Mouse (Mus musculus): ENCODE data around the gene Prph2. TPM values are rescaled to one million over a fixed set of nuclear protein-coding genes. Genes with fewer than 3 reads are reported as not detected.

Prph2 gene
- total and polyA plus RNA-seq, 3 experiments: not detected

DNA sequence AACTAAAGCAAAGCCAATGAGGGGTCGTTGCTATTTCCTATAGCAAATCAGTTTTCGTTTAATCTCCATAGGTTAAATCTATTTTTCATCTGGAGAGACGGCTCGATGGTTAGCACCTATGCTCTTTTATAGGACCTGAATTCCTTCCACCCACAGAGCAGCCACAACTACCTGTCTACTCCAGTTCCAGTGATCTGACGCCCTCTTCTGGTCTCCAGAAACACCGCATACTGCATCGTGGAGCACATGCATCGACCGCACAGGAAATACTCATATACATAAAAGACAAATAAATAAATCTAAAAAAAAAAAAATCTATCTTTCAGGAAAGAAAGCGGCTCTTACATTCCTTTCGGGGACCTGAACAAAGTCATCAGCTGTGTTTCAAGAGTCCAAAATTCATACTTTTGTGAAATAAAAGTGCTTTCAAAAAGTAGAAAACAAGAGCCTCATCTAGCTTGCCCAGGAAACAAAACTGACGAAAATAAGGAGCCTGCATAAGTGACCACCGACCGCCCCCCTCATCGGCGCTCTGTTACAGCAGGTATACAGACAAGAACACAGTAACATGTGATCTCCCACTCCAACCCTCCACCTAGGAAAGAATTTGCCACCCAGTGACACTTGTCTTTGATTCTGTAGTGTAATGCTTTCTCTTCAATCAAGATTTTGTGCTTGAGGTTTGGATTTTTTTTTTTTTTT, 21.6 kb upstream of the Prph2 start:
- peaks cover 7% of the 10 kb centered on the region for H3K36me3 ChIP-seq (ENCODE audit: control insufficient read depth, insufficient read depth, low read length)
- no peaks in the 10 kb centered on the region for H3K79me2 ChIP-seq (replicated peaks; ENCODE audit: control insufficient read depth, insufficient read depth, low read length)
- peak overlapping the region; percentile 96 for H3K27ac ChIP-seq
- no peaks in the 10 kb centered on the region for H3K27me3 ChIP-seq (ENCODE audit: control insufficient read depth, insufficient read depth, low read length)
- peak in 1 of 2 experiments; percentile 45 for DNase-seq
- 47% methylated on average over 16 of the region's 16 CpGs for WGBS
- peak overlapping the region; percentile 77 for H3K4me3 ChIP-seq
- intact Hi-C loops (cut with DNase I): no loop called here
- peaks cover 9% of the 10 kb centered on the region for H3K4me1 ChIP-seq (ENCODE audit: control insufficient read depth, insufficient read depth, low read length)
- no peak overlapping the region for H3K9ac ChIP-seq (ENCODE audit: low read depth, low read length)
- TF ChIP-seq EP300 (IDR thresholded peaks at IDR 0.05; ENCODE audit: insufficient read depth, low read depth, low read length) (0 out of 2 replicates have a peak, but pooled peaks have one; percentile 44), POLR2A (IDR thresholded peaks at IDR 0.05; ENCODE audit: insufficient read depth, low read depth, low read length) (no peak), CTCF (IDR thresholded peaks at IDR 0.05) (peak; percentile 79)

GRCm38 (mm10) chr17:46889450-46890084, 20.7 kb upstream of the Prph2 start:
- Histone ChIP-seq H3K79me2 (replicated peaks; ENCODE audit: control insufficient read depth, insufficient read depth, low read length) (no peaks in the 10 kb centered on the region), H3K27ac (peak overlapping the region; percentile 96), H3K9ac (ENCODE audit: low read depth, low read length) (peak overlapping the region; percentile 92), H3K36me3 (ENCODE audit: control insufficient read depth, insufficient read depth, low read length) (peaks cover 7% of the 10 kb centered on the region), H3K27me3 (ENCODE audit: control insufficient read depth, insufficient read depth, low read length) (no peaks in the 10 kb centered on the region), H3K4me1 (ENCODE audit: control insufficient read depth, insufficient read depth, low read length) (peaks cover 9% of the 10 kb centered on the region), H3K4me3 (peak overlapping the region; percentile 77)
- TF ChIP-seq CTCF (IDR thresholded peaks at IDR 0.05) (no peak), POLR2A (IDR thresholded peaks at IDR 0.05; ENCODE audit: insufficient read depth, low read depth, low read length) (0 out of 2 replicates have a peak, but pooled peaks have one; percentile 58)
- WGBS: under 1% methylated on average over 43 of the region's 44 CpGs
- DNase-seq: peak; percentile 83 to 85
- intact Hi-C loops (cut with DNase I): loop anchor here (1.0 kb wide), 2 partner anchors 34 to 107 kb away; partner anchors contain the start of gene Rpl7l1

DNA sequence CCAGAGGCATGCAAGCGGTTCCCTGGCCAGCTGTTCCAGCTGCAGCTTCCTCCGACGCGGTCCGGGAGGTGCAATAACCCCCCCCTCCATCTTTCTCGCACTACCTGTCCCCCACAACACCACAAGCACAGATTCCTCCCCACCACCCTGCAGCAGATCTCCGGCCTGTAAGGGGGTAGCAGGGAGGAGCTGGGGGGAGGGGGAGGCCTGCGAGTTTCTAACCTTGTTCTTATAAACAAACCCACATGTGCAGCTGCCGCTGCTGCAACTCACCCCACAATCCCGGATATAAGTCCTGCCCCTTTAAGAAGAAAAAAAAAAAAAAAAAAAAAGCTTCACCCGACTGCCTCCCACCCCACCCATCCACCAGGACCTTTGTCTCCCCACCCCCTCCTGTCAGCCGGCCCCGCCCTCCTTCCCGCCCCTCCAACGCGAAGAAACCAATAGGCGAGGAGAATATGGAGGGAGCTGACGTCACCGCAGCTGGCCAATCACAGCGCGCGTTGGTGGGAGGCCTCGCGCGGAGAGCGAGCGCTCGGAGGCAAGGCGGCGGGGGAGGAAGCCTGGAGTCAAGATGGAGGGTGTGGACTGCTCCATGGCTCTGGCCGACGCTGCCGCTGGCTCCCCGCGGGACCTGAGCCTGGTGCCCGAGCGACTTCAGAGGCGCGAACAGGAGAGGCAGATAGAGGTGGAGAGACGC, 20.0 kb upstream of the Prph2 start, which contains the start of gene Tbcc:
Gene Tbcc (plus strand): TSS at position 569 of the 700 bp plus-strand sequence.
- peaks cover 9% of the 10 kb centered on the region for H3K4me1 ChIP-seq (ENCODE audit: control insufficient read depth, insufficient read depth, low read length)
- no peaks in the 10 kb centered on the region for H3K27me3 ChIP-seq (ENCODE audit: control insufficient read depth, insufficient read depth, low read length)
- peak; percentile 96 to 97 for DNase-seq
- peak within 1 kb of the TSS; percentile 94 for H3K4me3 ChIP-seq
- peak within 1 kb of the TSS; percentile 96 for H3K27ac ChIP-seq
- H3K36me3 ChIP-seq (ENCODE audit: control insufficient read depth, insufficient read depth, low read length): peaks cover 7% of the 10 kb centered on the region
- H3K79me2 ChIP-seq (replicated peaks; ENCODE audit: control insufficient read depth, insufficient read depth, low read length): no peaks in the 10 kb centered on the region
- whole genome bisulfite sequencing: 0% methylated on average over 40 of the region's 40 CpGs
- intact Hi-C loops (cut with DNase I): loop anchor here (1.0 kb wide), 2 partner anchors 35 to 108 kb away; partner anchors contain the start of gene Rpl7l1
- H3K9ac ChIP-seq (ENCODE audit: low read depth, low read length): peak within 1 kb of the TSS; percentile 92
- TF ChIP-seq CTCF (IDR thresholded peaks at IDR 0.05) (no peak), POLR2A (IDR thresholded peaks at IDR 0.05; ENCODE audit: insufficient read depth, low read depth, low read length) (peak; percentile 97), EP300 (IDR thresholded peaks at IDR 0.05; ENCODE audit: insufficient read depth, low read depth, low read length) (peak; percentile 46)

GRCm38 (mm10) chr17:46890843-46891594, 19.2 kb upstream of the Prph2 start:
- peak in 1 of 2 experiments; percentile 72 for DNase-seq
- peak overlapping the region; percentile 95 for H3K27ac ChIP-seq
- H3K27me3 ChIP-seq (ENCODE audit: control insufficient read depth, insufficient read depth, low read length): no peaks in the 10 kb centered on the region
- H3K79me2 ChIP-seq (replicated peaks; ENCODE audit: control insufficient read depth, insufficient read depth, low read length): no peaks in the 10 kb centered on the region
- under 1% methylated on average over 60 of the region's 64 CpGs for WGBS
- H3K36me3 ChIP-seq (ENCODE audit: control insufficient read depth, insufficient read depth, low read length): peaks cover 7% of the 10 kb centered on the region
- peak overlapping the region; percentile 88 for H3K9ac ChIP-seq (ENCODE audit: low read depth, low read length)
- intact Hi-C loops (cut with DNase I): loop anchor here (1.0 kb wide), 2 partner anchors 36 to 109 kb away; partner anchors contain the start of gene Rpl7l1
- H3K4me1 ChIP-seq (ENCODE audit: control insufficient read depth, insufficient read depth, low read length): peaks cover 9% of the 10 kb centered on the region
- TF ChIP-seq EP300 (IDR thresholded peaks at IDR 0.05; ENCODE audit: insufficient read depth, low read depth, low read length) (no peak), POLR2A (IDR thresholded peaks at IDR 0.05; ENCODE audit: insufficient read depth, low read depth, low read length) (no peak), CTCF (IDR thresholded peaks at IDR 0.05) (no peak)
- peak overlapping the region; percentile 94 for H3K4me3 ChIP-seq

DNA sequence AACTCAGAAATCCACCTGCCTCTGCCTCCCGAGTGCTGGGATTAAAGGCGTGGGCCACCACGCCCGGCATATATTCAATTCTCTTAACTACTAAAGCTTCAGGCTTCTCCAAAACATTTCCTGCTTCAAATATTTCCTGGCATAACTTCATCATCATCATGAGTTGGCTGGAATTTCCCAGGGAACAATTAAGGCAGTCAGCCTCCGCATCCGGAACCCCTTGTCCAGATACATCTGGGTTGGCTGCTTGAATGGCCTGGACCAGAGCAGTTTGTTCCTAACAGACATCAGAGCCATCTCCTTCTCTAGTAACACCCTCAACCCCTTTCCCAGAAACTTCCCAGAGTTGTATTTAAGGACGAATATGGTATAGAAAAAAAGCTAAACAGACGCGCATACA, 14.8 kb upstream of the Prph2 start:
- TF ChIP-seq CTCF (IDR thresholded peaks at IDR 0.05): no peak
- 0 out of 2 replicates have a peak, but pooled peaks have one; percentile 63 for TF ChIP-seq EP300 (IDR thresholded peaks at IDR 0.05; ENCODE audit: insufficient read depth, low read depth, low read length)
- H3K36me3 ChIP-seq (ENCODE audit: control insufficient read depth, insufficient read depth, low read length): peaks cover 7% of the 10 kb centered on the region
- no peak overlapping the region for H3K27ac ChIP-seq
- H3K4me3 ChIP-seq: no peak overlapping the region
- peak in 1 of 2 experiments; percentile 47 for DNase-seq
- H3K9ac ChIP-seq (ENCODE audit: low read depth, low read length): no peak overlapping the region
- H3K79me2 ChIP-seq (replicated peaks; ENCODE audit: control insufficient read depth, insufficient read depth, low read length): no peaks in the 10 kb centered on the region
- H3K4me1 ChIP-seq (ENCODE audit: control insufficient read depth, insufficient read depth, low read length): peaks cover 9% of the 10 kb centered on the region
- intact Hi-C loops (cut with DNase I): no loop called here
- WGBS: 57% methylated on average over 9 of the region's 9 CpGs
- no peaks in the 10 kb centered on the region for H3K27me3 ChIP-seq (ENCODE audit: control insufficient read depth, insufficient read depth, low read length)

All from heart, adult 2 months (tissue).